ENCODE assay signal across 8 mouse cellular contexts in genomic region chr19:5117494-5118383, GRCm38 (mm10). TPM values are rescaled to one million over a fixed set of nuclear protein-coding genes. Genes with fewer than 3 reads are reported as not detected.
A peak's percentile ranks its signal among the peaks of the same experiment; 100 is the strongest.
DNase-seq lines count a peak whose midpoint lies in the region.

No protein-coding gene starts in this region.

- peak overlapping the region; percentile 94 for H3K4me3 ChIP-seq in hindbrain, embryonic 10.5 days

- peaks cover 24% of the 10 kb centered on the region for H3K4me1 ChIP-seq in hindbrain, embryonic 10.5 days (replicated peaks)

- peaks cover 10% of the 10 kb centered on the region for H3K27me3 ChIP-seq in hindbrain, embryonic 10.5 days (ENCODE audit: insufficient read depth, poor library complexity, severe bottlenecking)

- under 1% methylated on average over 80 of the region's 83 CpGs for WGBS in hindbrain, embryonic 10.5 days

- peak overlapping the region; percentile 93 for H3K27ac ChIP-seq in hindbrain, embryonic 10.5 days

- H3K9me3 ChIP-seq in hindbrain, embryonic 10.5 days, result no peaks in the 10 kb centered on the region

- peaks cover 35% of the 10 kb centered on the region for H3K36me3 ChIP-seq in hindbrain, embryonic 10.5 days

- DNase-seq in MEL-GATA-1-ER (ENCODE audit: extremely low read depth, low read depth), result peak; percentile 51
- peak; percentile 93 for DNase-seq in cerebellum, adult 8-10 months
- peak; percentile 90 for DNase-seq in forelimb bud, embryonic 11.5 days (ENCODE audit: low read depth, low spot score)
- DNase-seq in hindbrain, embryonic 10.5 days (ENCODE audit: low spot score), result peak; percentile 92
- peak; percentile 93 to 95 for DNase-seq in layer of hippocampus, postnatal 10 days (ENCODE audit: low spot score in 2 of 2)
- peak; percentile 94 for DNase-seq in lung, postnatal 10 days
- DNase-seq in ovary, postnatal 36 days (ENCODE audit: low spot score), result peak; percentile 93
- peak; percentile 83 for DNase-seq in thymus, postnatal 14 days

RNA-seq across cellular contexts. Expression of gene Klc2, which starts 0.6 kb away (rescaled TPM):
- 35.5 and 45.8 TPM in 2 replicates for polyA plus RNA-seq in hindbrain, embryonic 10.5 days (2016; fragmentation: Nextera tagmentation; extraction: Ambion mirVana)
- total RNA-seq in layer of hippocampus, postnatal 10 days (2021), result 100 to 1,000 TPM; 170 to 176 TPM

RNA-seq across cellular contexts. Expression of gene Rab1b, which starts 10.9 kb away (rescaled TPM):
- 270 and 303 TPM in 2 replicates for polyA plus RNA-seq in hindbrain, embryonic 10.5 days (2016; fragmentation: Nextera tagmentation; extraction: Ambion mirVana)
- total RNA-seq in layer of hippocampus, postnatal 10 days (2021), result 100 to 1,000 TPM; 163 to 166 TPM

RNA-seq across cellular contexts. Expression of gene Cnih2, which starts 19.4 kb away (rescaled TPM):
- 42.1 and 115 TPM in 2 replicates for polyA plus RNA-seq in hindbrain, embryonic 10.5 days (2016; fragmentation: Nextera tagmentation; extraction: Ambion mirVana)
- 100 to 1,000 TPM; 743 to 783 TPM for total RNA-seq in layer of hippocampus, postnatal 10 days (2021)

RNA-seq across cellular contexts. Expression of gene Yif1a, which starts 29.4 kb away (rescaled TPM):
- 87.1 and 92.0 TPM in 2 replicates for polyA plus RNA-seq in hindbrain, embryonic 10.5 days (2016; fragmentation: Nextera tagmentation; extraction: Ambion mirVana)
- 10 to 100 TPM; 24.7 to 29.9 TPM for total RNA-seq in layer of hippocampus, postnatal 10 days (2021)

RNA-seq across cellular contexts. Expression of gene Tmem151a, which starts 32.4 kb away (rescaled TPM):
- polyA plus RNA-seq in hindbrain, embryonic 10.5 days (2016; fragmentation: Nextera tagmentation; extraction: Ambion mirVana), result 1.5 and 1.8 TPM in 2 replicates
- 10 to 100 TPM; 96.6 to 98.0 TPM for total RNA-seq in layer of hippocampus, postnatal 10 days (2021)

Comparison
In these comparisons a context has a peak if more than half of its experiments do, and no peak if none do; other contexts are left out.
1. Peak in every context shown above with its lines: DNase-seq, H3K4me3 ChIP-seq and H3K27ac ChIP-seq.